Mouse (Mus musculus) urinary bladder, postnatal 4 days (tissue): Measurements from ENCODE around the gene Ltbr.
"Not testable (repeated sequence)": the region's sequence is repeated elsewhere in the genome, so short reads cannot be mapped to it uniquely, and the experiment has no call there.

Experiments used
- DNase-seq, 2 experiments: peaks; one replicate each; pipeline ENCODE4 v3.0.0; 2021 to 2022; ENCODE audit warnings: low spot score in 2 of 2

The Ltbr gene

GRCm38 (mm10) chr6:125312581-125313355, 917 bp downstream of the Ltbr start:
- no peak for DNase-seq

DNA sequence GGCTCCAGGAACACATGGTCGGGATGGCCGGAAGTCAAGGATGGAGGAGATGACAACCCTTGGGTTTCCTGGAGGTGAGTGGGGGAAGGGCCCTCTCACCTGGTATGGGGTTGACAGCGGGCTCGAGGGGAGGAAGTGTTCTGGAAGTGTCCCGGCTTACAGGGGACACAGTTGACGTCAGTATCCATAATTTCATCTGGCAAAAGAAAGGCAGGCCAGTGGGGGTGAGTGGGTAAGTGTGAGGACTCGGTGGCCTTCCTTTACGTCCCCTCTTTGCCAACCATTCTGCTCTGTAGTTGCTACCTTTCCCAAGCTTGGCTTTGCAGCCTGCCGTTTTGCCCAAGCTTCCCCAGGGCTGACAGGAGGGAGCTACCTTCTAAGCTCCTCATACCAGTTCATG, 1.5 kb downstream of the Ltbr start:
- no peak for DNase-seq

- DNase-seq = no peak
Measured at GRCm38 (mm10) chr6:125309406-125309805, 4.3 kb downstream of the Ltbr start.

DNA sequence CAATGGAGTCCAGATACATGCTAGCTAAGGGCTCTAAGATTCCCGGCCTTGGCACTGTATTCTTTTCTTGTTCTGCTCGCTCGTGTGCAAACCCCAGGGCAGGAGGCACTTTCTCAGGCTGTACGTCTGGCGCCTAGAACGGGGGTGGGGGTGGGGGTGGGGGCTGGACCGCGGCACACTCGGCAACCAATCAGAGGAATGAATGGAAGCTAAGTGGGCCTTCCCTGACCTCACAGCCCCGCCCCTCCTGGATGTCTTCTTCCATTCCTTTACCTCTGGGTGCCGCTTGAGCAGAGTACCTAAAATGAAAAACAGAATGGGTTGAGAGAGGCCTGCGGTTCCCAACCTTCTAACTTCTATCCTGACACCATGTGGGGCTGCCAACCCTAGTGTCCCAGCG, 4.8 kb downstream of the Ltbr start:
- no peak for DNase-seq

- no peak for DNase-seq
Measured at GRCm38 (mm10) chr6:125307091-125307490, 6.6 kb downstream of the Ltbr start.

GRCm38 (mm10) chr6:125305465-125305864, 8.2 kb downstream of the Ltbr start:
- DNase-seq = no peak

DNA sequence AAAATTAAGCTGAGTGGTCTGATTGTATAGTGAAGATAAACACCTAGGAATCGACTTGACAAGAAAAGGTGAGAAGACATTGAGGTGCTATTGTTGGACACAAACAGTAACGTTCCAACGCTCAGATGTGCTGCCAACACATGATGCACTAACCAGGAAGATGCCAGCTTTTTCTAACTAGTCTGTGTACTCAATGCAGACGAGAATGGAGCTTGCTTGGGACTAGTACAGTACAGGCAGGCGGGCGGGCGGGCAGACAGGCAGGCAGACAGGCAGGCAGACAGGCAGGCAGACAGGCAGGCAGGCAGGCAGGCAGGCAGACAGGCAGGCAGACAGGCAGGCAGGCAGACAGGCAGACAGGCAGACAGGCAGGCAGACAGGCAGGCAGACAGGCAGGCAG, 9.3 kb downstream of the Ltbr start:
- not testable (repeated sequence) for DNase-seq

DNA sequence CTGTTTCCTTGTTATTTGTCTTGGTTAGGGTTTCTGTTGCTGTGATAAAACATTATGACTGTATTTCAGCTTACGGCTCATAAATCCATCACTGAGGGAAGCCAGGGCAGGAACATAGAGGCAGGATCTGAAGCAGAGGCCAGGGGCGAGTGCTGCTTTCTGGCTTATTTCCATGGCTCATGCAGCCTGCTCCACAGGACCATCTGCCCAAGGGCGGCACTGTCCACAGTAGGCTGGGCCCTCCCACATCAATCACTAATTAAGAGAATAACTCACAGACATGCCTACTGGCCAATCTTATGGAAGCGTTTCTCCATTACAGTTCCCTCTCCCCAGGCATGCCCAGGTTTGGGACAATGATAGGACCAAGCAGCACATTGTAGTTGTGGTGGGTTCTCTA, 10.4 kb downstream of the Ltbr start:
- DNase-seq = no peak

DNA sequence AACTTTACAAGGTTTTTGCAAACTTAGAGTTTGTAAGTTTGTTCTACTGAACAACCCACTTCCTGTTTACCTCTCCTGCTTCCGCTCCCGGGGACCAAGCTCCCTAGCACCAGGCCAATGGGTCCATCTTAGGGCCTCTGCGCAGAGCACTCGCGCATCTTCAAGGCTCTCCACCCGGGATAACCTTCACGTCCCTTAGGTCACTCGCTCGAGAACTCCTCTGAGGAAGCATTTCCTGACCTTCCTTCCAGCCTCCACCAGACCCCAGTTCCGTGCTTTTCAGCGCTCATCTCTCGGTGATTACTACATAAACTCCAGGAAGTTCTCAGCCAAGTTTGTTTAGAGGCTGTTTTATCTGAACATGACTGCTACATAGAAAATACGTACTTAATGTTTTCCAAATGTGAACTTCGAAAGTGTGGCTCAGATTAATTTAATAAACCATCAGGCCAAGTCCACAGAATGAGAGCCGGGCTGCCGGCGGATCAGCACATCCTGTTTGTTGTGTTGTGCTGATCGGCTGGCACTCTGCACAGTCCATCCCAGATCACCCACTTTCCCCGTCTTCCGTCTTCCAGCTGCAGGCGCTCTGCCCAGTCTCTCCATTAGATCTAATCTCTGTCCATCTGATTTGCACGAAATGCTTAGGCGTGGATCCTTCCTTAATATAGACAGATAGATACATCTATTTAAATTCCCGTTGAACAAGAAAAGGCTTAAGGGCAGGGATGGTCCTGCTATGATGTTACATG, 11.3 kb downstream of the Ltbr start:
- DNase-seq = no peak

DNA sequence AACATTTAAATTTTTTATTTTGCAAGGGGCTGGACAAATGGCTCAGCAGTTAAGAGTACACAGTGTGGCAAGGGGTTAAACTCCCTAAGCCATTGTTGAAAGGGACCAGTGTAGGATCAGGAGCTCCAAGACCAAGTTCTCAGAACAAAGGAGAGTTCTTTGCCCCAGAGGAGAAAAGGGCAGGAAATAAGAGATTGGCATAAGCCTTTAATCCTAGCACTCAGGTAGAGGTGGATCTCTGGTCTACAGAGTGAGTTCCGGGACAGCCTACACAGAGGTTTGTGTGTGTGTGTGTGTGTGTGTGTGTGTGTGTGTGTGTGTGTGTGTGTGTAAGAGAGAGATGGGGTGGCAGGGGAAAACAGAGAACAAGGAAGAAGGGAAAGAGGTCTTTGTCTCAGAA, 12.7 kb downstream of the Ltbr start:
- DNase-seq = no peak

GRCm38 (mm10) chr6:125297149-125297820, 16.4 kb downstream of the Ltbr start:
- no peak for DNase-seq

- DNase-seq = no peak
Measured at GRCm38 (mm10) chr6:125294049-125294448, 19.6 kb downstream of the Ltbr start.

DNA sequence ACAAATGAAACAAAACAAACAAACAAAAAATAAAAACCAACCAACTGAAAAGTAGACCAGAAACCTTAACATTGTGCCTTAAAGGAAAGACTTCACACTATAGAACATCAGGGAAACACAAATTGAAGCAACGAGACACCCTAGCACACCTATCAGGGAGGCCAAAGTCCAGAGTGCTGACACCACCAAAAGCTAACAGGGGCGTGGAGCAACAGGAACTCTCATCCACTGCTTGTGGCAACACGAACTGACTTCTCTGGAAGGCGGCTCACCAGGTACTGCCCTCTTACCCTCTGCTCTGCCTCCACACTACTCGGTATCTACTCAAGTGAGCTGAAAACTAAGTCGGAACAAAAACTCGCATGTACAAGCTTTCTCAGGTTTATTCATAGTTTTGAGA, 21.4 kb downstream of the Ltbr start:
- DNase-seq = no peak

DNA sequence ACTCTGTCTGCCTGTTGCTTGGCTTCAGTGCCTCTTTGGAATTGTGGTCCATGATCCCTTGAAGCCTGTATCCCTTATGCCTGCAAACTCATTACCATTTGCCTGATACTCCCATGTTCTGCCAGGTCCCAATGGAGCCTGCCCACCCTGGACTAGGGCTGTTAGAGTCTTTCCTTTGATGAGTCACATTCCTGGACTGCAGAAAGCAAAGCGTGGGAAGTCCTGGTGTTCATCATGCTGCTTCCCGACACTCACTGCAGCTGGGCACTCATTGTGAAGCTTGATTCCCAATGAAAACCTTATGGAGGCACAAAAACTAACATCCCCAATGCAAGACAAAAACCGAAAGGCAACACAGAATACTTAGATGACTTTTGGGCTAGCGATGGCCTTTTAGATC, 22.4 kb downstream of the Ltbr start:
- no peak for DNase-seq

- DNase-seq = no peak
Measured at GRCm38 (mm10) chr6:125288730-125289129, 25.0 kb downstream of the Ltbr start.

DNA sequence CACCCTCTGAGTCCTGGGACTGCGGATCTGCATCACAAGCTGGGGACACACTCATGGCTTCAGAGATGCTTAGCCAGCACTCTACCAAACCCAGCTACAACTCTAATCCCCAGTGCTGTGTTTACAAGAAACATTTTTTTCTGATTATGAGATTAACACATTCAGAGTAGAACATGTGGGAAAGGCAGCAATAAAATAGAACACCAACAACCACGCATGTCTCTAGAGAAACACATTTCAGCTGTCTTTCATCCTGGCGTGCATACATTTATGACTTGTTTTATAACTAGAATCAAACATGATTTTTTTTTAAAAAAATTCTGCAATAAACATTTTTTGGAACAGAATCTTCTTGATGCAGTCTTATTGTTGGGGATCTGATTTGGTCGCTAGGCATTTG, 26.7 kb downstream of the Ltbr start:
- no peak for DNase-seq

GRCm38 (mm10) chr6:125285890-125286289, 27.8 kb downstream of the Ltbr start, which contains the start of gene Tuba3a:
Gene Tuba3a (minus strand): TSS chr6:125286042.
- DNase-seq = no peak

- DNase-seq = no peak
Measured at GRCm38 (mm10) chr6:125284751-125285150, 28.9 kb downstream of the Ltbr start.

GRCm38 (mm10) chr6:125284250-125284649, 29.4 kb downstream of the Ltbr start:
- DNase-seq = no peak

DNA sequence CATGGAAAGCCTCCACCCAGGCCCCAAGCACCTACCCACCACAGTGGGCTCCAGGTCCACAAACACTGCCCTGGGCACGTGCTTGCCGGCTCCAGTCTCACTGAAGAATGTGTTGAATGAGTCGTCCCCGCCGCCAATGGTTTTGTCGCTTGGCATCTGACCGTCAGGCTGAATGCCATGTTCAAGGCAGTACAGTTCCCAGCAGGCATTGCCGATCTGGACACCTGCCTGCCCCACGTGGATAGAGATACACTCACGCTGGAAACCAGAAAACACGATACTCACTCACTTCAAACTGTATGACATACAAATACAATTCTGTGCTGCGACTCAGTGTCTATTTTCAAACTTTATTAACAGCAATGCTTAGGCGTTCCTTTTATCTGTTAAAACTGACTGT, 31.0 kb downstream of the Ltbr start:
- DNase-seq = not testable (repeated sequence)

GRCm38 (mm10) chr6:125279729-125280128, 34.0 kb downstream of the Ltbr start:
- no peak for DNase-seq

DNA sequence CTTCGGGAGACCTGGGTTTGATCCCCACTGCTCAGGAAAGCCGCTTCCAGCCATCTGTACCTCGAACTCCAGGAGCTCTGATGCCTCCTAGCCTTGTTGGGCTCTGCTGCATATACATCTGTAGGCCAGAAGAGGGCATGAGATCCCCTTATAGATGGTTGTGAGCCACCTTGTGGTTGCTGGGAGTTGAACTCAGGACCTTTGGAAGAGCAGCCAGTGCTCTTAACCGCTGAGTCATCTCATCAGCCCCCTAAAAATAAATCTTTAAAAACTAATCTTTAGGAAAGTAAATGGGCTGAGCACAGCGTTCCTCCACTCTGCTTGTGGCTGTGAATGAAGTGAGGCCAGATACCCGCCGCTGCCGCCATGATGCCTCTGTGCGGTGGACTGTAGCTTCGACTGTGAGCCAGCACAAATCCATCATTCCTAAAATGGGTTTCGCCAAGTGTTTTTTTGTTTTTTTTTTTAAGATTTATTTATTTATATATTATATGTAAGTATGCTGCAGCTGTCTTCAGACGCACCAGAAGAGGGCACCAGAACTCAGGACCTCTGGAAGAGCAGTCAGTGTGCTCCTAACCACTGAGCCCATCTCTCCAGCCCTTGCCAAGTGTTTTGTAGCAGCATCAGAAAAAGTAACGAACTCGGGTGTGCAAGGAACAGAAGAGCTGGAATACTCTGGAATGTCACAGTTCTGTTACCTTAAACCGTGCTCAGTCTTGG, 38.7 kb downstream of the Ltbr start:
- DNase-seq = peak; percentile 47 to 65
